Mouse (Mus musculus): Measurements from ENCODE around the gene Serinc3. TPM values are rescaled to one million over a fixed set of nuclear protein-coding genes. Genes with fewer than 3 reads are reported as not detected.
A peak's percentile ranks its signal among the peaks of the same experiment; 100 is the strongest.
"Not testable (repeated sequence)": the region's sequence is repeated elsewhere in the genome, so short reads cannot be mapped to it uniquely, and the experiment has no call there.

Serinc3 gene
- total RNA-seq, 2 experiments from 2014 or later: 284 to 364 TPM

- DNase-seq: no peak
These were observed 19.0 kb upstream of the Serinc3 start for GRCm38 (mm10) chr2:163663930-163664329.

GRCm38 (mm10) chr2:163662698-163663221 is 17.8 kb upstream of the Serinc3 start:
- peak; percentile 38 to 67 for DNase-seq

- DNase-seq: no peak
These were observed 17.1 kb upstream of the Serinc3 start for GRCm38 (mm10) chr2:163662076-163662475.

- no peak for DNase-seq
These were observed 16.5 kb upstream of the Serinc3 start for GRCm38 (mm10) chr2:163661371-163661850.

GRCm38 (mm10) chr2:163660103-163660701 is 15.3 kb upstream of the Serinc3 start:
- no peak for DNase-seq

- DNase-seq: no peak
These were observed 14.5 kb upstream of the Serinc3 start for GRCm38 (mm10) chr2:163659431-163659830.

- DNase-seq: peak; percentile 67 to 76
These were observed 14.0 kb upstream of the Serinc3 start for GRCm38 (mm10) chr2:163658941-163659340.

- peak; percentile 91 for DNase-seq
These were observed 13.3 kb upstream of the Serinc3 start, which contains the start of gene Pkig for GRCm38 (mm10) chr2:163657975-163658886. Gene Pkig, plus strand, starts transcription at chr2:163658386.

GRCm38 (mm10) chr2:163657486-163657885 is 12.6 kb upstream of the Serinc3 start:
- no peak for DNase-seq

- not testable (repeated sequence) for DNase-seq
These were observed 10.8 kb upstream of the Serinc3 start for GRCm38 (mm10) chr2:163655699-163656098.

GRCm38 (mm10) chr2:163646461-163647080 is 1.6 kb upstream of the Serinc3 start:
- DNase-seq: no peak

GRCm38 (mm10) chr2:163645700-163646460 is 949 bp upstream of the Serinc3 start:
- DNase-seq: no peak

GRCm38 (mm10) chr2:163644047-163644446 is 884 bp downstream of the Serinc3 start:
- DNase-seq: no peak

- no peak for DNase-seq
These were observed 1.4 kb downstream of the Serinc3 start for GRCm38 (mm10) chr2:163643576-163643971.

GRCm38 (mm10) chr2:163642685-163643575 is 2.0 kb downstream of the Serinc3 start:
- peak; percentile 74 to 89 for DNase-seq

GRCm38 (mm10) chr2:163641681-163642080 is 3.2 kb downstream of the Serinc3 start:
- peak in 1 of 2 experiments; percentile 45 for DNase-seq

- DNase-seq: no peak
These were observed 4.4 kb downstream of the Serinc3 start for GRCm38 (mm10) chr2:163640493-163640892.

GRCm38 (mm10) chr2:163637655-163638266 is 7.2 kb downstream of the Serinc3 start:
- peak in 1 of 2 experiments; percentile 45 for DNase-seq

GRCm38 (mm10) chr2:163636057-163636456 is 8.9 kb downstream of the Serinc3 start:
- DNase-seq: no peak

- DNase-seq: no peak
These were observed 10.7 kb downstream of the Serinc3 start for GRCm38 (mm10) chr2:163634211-163634610.
